Mouse (Mus musculus) cerebellum, adult 2 months (tissue): ENCODE data around the gene Rbms3.

Experiments
- CTCF ChIP-seq: fragments of 200-500 bp; IDR thresholded peaks from 2 replicates; pipeline ENCODE4 v1.5.1; 2011; ENCODE audit warnings: low read depth, mild to moderate bottlenecking, control low read depth, low read length, moderate library complexity, borderline replicate concordance; ENCODE audit not compliant: insufficient read depth
- POLR2A ChIP-seq: fragments of 200-500 bp; IDR thresholded peaks from 2 replicates; pipeline ENCODE4 v1.6.1; 2011; ENCODE audit warnings: low read length, control low read depth, borderline replicate concordance; ENCODE audit not compliant: insufficient read depth

GRCm38 (mm10) chr9:116566711-116567110 is 1063.0 kb downstream of the Rbms3 start:
- no peak for TF ChIP-seq CTCF
- TF ChIP-seq POLR2A: no peak
